Mouse (Mus musculus) E14TG2a.4 (cell line): ENCODE results near the gene 1700123O20Rik.
A peak's percentile ranks its signal among the peaks of the same experiment; 100 is the strongest.

Experiments
- CTCF ChIP-seq: conservative IDR thresholded peaks from 2 replicates; pipeline ENCODE4 v1.5.1; 2014; ENCODE audit warnings: low read length
- NANOG ChIP-seq: IDR thresholded peaks from 2 replicates; pipeline ENCODE4 v1.6.1; 2014; ENCODE audit warnings: borderline replicate concordance, low read length, mixed read lengths
- POU5F1 ChIP-seq: IDR thresholded peaks from 2 replicates; pipeline ENCODE4 v1.6.1; 2014; ENCODE audit warnings: low read length, borderline replicate concordance

DNA sequence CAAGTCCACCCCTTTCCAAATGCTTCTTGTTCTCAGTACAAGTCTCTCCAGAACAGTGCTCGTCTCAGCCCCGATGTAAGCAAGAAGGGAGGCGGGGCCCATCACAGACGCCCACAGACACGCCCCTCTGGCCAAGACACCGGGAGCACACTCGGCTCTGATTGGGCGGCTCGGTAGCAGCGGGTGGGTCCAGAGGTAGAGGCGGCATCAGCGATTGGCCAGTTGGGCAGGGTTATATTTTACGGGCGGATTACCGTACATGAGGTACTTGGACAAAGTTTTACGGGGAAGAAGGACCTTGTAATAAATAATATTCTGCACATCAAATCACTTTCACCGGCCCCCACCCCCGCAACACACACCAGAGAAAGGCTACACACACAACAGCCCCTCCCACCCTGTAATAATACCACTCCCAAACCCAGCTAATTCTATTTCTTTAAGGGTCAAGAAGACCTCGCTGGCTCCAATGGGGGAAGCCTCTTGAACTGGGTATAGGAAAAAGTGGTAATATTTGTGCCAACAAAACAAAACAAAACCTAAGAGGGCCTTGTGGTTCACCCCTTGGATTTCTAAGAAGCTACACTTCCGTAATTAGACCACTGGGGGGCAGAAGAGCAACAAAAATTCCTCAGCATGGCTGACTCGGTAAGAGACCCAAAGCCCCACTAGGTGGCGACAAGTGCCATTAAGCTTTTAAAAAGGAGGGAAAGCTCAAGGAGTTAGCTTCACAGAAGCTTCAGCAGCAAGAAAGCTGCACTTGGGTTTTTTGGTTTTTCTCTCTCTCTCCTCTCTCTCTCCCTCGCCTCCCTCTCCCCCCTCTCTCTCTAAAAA lies 35.2 kb upstream of the 1700123O20Rik start:
- TF ChIP-seq CTCF (peak; percentile 95), POU5F1 (no peak), NANOG (no peak)
